Mouse (Mus musculus) liver, embryonic 15.5 days (tissue): ENCODE measurements around the gene Cd180. TPM values are rescaled to one million over a fixed set of nuclear protein-coding genes. Genes with fewer than 3 reads are reported as not detected.
"Not testable (repeated sequence)": the region's sequence is repeated elsewhere in the genome, so short reads cannot be mapped to it uniquely, and the experiment has no call there.

Experiments
- ATAC-seq: fragments of 200-750 bp; cut with Nextera tagmentation; 2 replicates; pipeline ENCODE4 v1.8.0; 2017; ENCODE audit warnings: moderate number of reproducible peaks, mild to moderate bottlenecking, moderate library complexity; ENCODE audit not compliant: insufficient read depth
- H3K27ac ChIP-seq: fragments of 300-500 bp; sonication (generic); replicated peaks from 2 replicates; pipeline ENCODE4 v1.5.1; 2015; ENCODE audit warnings: mild to moderate bottlenecking, inconsistent platforms
- H3K27me3 ChIP-seq: fragments of 300-500 bp; sonication (generic); 2 replicates; pipeline ENCODE4 v1.6.1; 2015; ENCODE audit warnings: mild to moderate bottlenecking, inconsistent platforms
- H3K36me3 ChIP-seq: fragments of 300-500 bp; sonication (generic); replicated peaks from 2 replicates; pipeline ENCODE4 v1.6.1; 2015; ENCODE audit warnings: moderate library complexity, mild to moderate bottlenecking, inconsistent platforms
- H3K4me1 ChIP-seq: fragments of 300-500 bp; sonication (generic); replicated peaks from 2 replicates; pipeline ENCODE4 v1.6.1; 2015; ENCODE audit warnings: inconsistent platforms
- H3K4me2 ChIP-seq: fragments of 300-500 bp; sonication (generic); 2 replicates; pipeline ENCODE4 v1.6.1; 2015; ENCODE audit warnings: moderate library complexity, mild to moderate bottlenecking, inconsistent platforms
- H3K4me3 ChIP-seq: fragments of 300-500 bp; sonication (generic); replicated peaks from 2 replicates; pipeline ENCODE4 v1.5.1; 2015; ENCODE audit warnings: mild to moderate bottlenecking, inconsistent platforms
- H3K9ac ChIP-seq: fragments of 300-500 bp; sonication (generic); 2 replicates; pipeline ENCODE4 v1.6.1; 2015; ENCODE audit warnings: moderate library complexity, mild to moderate bottlenecking, inconsistent platforms
- H3K9me3 ChIP-seq: fragments of 300-500 bp; sonication (generic); replicated peaks from 2 replicates; pipeline ENCODE4 v1.6.1; 2016; ENCODE audit warnings: inconsistent platforms
- whole genome bisulfite sequencing: fragments of 180-500 bp; shearing (Covaris S2); methylation state at CpG from one replicate; pipeline ENCODE4 v1.1.7; 2015; ENCODE audit warnings: mixed read lengths; ENCODE audit not compliant: insufficient replicate concordance; 5-methylcytosine and 5-hydroxymethylcytosine counted together
- polyA plus RNA-seq: library from polyadenylated mRNA; unstranded; fragments of >200 nt; fragmentation: Nextera tagmentation; extraction: Ambion mirVana; gene quantifications from 2 replicates; pipeline ENCODE4 v1.2.1, GENCODE M21; 2015

The Cd180 gene
- polyA plus RNA-seq, 1 experiment from 2014 or later, result 0.78 TPM

DNA sequence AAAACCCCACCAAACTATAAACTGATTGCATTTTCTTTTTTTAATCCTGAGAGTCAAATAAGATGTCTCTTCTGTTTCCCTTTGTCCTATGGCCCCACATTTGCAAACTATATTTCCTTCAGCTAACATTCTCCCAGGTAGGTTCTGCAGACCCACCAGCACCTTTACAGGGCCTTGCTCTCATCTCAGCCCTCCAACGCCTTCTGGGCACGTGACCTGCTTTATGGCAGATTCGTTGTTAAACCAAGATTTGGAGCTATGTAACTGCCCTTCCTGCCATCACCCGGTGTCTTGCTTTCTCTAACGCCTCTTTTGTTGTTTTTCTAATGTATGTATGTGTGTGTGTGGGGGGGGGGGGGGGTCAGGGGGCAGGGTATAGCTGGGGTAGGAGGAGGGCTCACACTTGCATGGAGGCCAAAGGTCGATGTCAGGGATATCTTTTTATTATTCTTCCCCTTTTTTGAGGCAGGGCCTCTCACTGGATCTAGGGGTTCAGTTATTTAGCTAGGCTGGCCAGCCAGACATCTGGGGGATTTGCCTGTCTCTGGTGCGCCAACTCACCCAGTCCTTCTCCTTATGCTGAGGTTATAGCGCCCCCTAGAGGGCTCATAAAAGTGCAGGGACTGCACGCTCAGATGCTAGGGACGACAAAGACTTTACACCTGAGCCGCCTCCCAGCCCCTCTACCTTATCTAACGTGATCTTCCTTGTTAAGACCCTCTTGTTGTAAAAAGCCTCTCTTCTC lies 28.3 kb upstream of the Cd180 start:
- peaks cover 11% of the 10 kb centered on the region for H3K27me3 ChIP-seq
- no peak overlapping the region for H3K27ac ChIP-seq
- no peaks in the 10 kb centered on the region for H3K36me3 ChIP-seq
- H3K4me2 ChIP-seq, result peak overlapping the region; percentile 48
- no peaks in the 10 kb centered on the region for H3K9me3 ChIP-seq
- H3K4me1 ChIP-seq, result 0 out of 2 replicates have a peak, but pooled peaks cover 9% of the 10 kb centered on the region
- 14% methylated on average over 12 of the region's 12 CpGs for WGBS
- no peak overlapping the region for H3K9ac ChIP-seq
- peak overlapping the region; percentile 17 for H3K4me3 ChIP-seq
- peak; percentile 33; the same call in 1 of the 2 replicates for ATAC-seq

- Histone ChIP-seq H3K4me2 (peak overlapping the region; percentile 48), H3K4me1 (0 out of 2 replicates have a peak, but pooled peaks cover 9% of the 10 kb centered on the region), H3K9ac (no peak overlapping the region), H3K36me3 (no peaks in the 10 kb centered on the region), H3K9me3 (no peaks in the 10 kb centered on the region), H3K27me3 (peaks cover 11% of the 10 kb centered on the region), H3K4me3 (peak overlapping the region; percentile 17), H3K27ac (no peak overlapping the region; the same call in 1 of the 2 replicates)
- ATAC-seq, result peak; percentile 50
- WGBS, result 12% methylated on average over 18 of the region's 18 CpGs
These were observed 27.6 kb upstream of the Cd180 start for GRCm38 (mm10) chr13:102665588-102666232.

GRCm38 (mm10) chr13:102666233-102666614 lies 27.1 kb upstream of the Cd180 start:
- no peaks in the 10 kb centered on the region for H3K36me3 ChIP-seq
- peaks cover 11% of the 10 kb centered on the region for H3K27me3 ChIP-seq
- no peak for ATAC-seq
- 20% methylated on average over 12 of the region's 12 CpGs for WGBS
- H3K27ac ChIP-seq, result no peak overlapping the region; the same call in 1 of the 2 replicates
- no peaks in the 10 kb centered on the region for H3K9me3 ChIP-seq
- H3K4me2 ChIP-seq, result peak overlapping the region; percentile 48
- no peak overlapping the region for H3K4me3 ChIP-seq
- no peak overlapping the region for H3K9ac ChIP-seq
- 0 out of 2 replicates have a peak, but pooled peaks cover 9% of the 10 kb centered on the region for H3K4me1 ChIP-seq

DNA sequence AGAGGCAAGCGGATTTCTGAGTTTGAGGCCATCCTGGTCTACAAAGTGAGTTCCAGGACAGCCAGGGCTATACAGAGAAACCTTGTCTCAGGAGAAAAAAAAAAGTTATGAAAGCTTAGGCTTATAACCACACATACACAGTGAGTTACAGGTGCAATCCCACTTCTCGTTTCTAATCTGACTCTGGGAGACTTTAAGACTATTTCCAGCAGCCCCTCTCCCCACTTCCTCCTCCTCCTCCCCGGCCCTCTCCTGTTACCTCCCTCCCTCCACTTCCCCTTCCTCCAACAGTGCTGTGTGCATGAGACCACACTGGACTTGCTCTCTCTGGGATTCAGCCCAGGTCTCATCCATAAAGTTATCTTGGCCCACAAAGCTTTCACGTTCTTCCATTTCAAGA lies 26.6 kb upstream of the Cd180 start:
- Histone ChIP-seq H3K27ac (no peak overlapping the region), H3K9me3 (no peaks in the 10 kb centered on the region), H3K4me1 (0 out of 2 replicates have a peak, but pooled peaks cover 9% of the 10 kb centered on the region), H3K9ac (no peak overlapping the region), H3K4me3 (no peak overlapping the region), H3K4me2 (no peak overlapping the region), H3K36me3 (no peaks in the 10 kb centered on the region), H3K27me3 (peaks cover 11% of the 10 kb centered on the region)
- WGBS, result 23% methylated on average over 4 of the region's 4 CpGs
- ATAC-seq, result no peak

- 0 out of 2 replicates have a peak, but pooled peaks cover 9% of the 10 kb centered on the region for H3K4me1 ChIP-seq
- H3K9ac ChIP-seq, result no peak overlapping the region
- 60% methylated on average over 4 of the region's 4 CpGs for WGBS
- no peak overlapping the region for H3K27ac ChIP-seq
- H3K27me3 ChIP-seq, result peaks cover 11% of the 10 kb centered on the region
- no peaks in the 10 kb centered on the region for H3K9me3 ChIP-seq
- H3K4me2 ChIP-seq, result no peak overlapping the region
- ATAC-seq, result no peak
- H3K36me3 ChIP-seq, result no peaks in the 10 kb centered on the region
- no peak overlapping the region for H3K4me3 ChIP-seq
These were observed 26.0 kb upstream of the Cd180 start for GRCm38 (mm10) chr13:102667401-102667800.

DNA sequence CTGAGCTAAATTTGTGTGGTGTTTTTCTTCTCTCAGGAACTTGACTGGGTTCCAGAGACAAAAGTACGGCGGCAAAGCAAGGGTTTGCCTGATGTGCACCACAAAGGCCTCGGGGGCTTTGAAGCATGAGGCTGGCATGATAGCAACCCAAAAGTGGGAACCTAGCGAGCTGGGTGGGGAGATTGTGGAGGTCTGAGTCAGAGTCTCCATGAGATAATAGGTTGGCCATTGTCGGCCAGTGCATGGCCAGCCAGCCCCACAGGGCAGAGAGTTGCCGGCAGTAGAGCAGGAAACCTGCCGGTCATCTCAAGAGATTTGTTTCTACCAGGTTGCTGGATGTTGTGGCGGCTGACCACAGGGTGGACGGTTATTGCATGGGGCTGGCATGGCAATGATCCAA lies 25.5 kb upstream of the Cd180 start:
- no peak for ATAC-seq
- Histone ChIP-seq H3K9me3 (no peaks in the 10 kb centered on the region), H3K4me3 (no peak overlapping the region), H3K27me3 (peaks cover 11% of the 10 kb centered on the region), H3K36me3 (no peaks in the 10 kb centered on the region), H3K27ac (no peak overlapping the region), H3K9ac (no peak overlapping the region), H3K4me2 (no peak overlapping the region), H3K4me1 (0 out of 2 replicates have a peak, but pooled peaks cover 9% of the 10 kb centered on the region)
- 36% methylated on average over 9 of the region's 9 CpGs for WGBS

DNA sequence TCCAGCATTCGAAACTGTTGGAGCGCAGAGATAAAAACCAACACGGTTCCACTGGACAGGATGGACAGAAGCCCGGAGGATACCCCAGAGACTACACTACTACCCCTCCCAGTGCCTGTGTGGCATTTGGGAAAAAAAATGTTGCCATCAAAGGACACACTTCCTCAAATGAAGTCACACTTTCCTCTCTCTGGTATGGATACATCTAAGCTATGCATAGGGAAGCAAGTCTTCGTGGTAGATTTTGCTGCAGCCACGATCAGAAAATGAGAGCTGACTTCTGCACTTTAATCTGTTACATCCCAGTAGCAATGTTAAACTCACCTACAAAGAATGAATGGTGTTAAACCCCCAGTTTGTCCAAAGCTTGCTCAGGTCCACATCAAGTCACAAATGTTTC lies 24.4 kb upstream of the Cd180 start:
- Histone ChIP-seq H3K9me3 (no peaks in the 10 kb centered on the region), H3K9ac (no peak overlapping the region), H3K27ac (no peak overlapping the region), H3K36me3 (no peaks in the 10 kb centered on the region), H3K27me3 (peaks cover 11% of the 10 kb centered on the region), H3K4me3 (no peak overlapping the region), H3K4me2 (no peak overlapping the region), H3K4me1 (0 out of 2 replicates have a peak, but pooled peaks cover 9% of the 10 kb centered on the region)
- WGBS, result 41% methylated on average over 6 of the region's 6 CpGs
- ATAC-seq, result no peak

DNA sequence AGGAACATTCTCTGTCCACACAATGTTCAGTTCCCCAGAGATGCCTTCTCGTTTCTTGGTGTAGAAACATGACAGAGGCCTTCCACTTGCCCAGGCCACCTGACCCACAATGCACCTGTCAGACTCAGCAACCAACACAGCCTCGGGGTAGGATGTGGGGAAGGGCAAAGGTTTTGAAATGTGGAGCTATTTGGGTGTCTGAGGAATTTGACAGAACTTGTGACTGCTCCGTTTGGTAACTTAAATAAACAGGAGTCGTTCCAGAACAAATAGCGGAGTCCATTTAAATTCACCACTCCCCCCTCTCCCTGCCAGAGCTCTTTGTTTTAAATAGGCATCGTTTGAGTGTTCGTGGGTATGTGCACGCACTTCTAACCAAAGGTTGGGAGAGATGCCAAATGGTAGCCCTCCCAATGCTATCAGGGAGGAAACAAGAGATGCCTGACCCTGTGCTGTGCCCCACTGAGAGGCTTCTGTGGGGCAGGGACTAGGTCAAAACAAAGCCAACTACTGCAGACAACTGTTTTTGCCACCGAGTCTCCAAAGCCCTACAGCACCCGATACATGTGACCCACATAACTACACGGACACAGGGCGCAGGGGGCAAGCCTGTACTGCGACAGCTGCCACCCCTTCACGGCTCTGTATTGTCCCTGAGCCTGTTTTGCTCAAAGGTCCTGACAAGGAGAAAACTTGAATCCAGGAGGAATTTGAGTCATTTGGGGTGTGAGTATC lies 23.7 kb upstream of the Cd180 start:
- no peak overlapping the region for H3K4me3 ChIP-seq
- no peak overlapping the region for H3K9ac ChIP-seq
- H3K4me1 ChIP-seq, result 0 out of 2 replicates have a peak, but pooled peaks cover 9% of the 10 kb centered on the region
- H3K4me2 ChIP-seq, result no peak overlapping the region
- H3K9me3 ChIP-seq, result no peaks in the 10 kb centered on the region
- 38% methylated on average over 14 of the region's 14 CpGs for WGBS
- H3K36me3 ChIP-seq, result no peaks in the 10 kb centered on the region
- ATAC-seq, result no peak
- H3K27me3 ChIP-seq, result peaks cover 11% of the 10 kb centered on the region
- H3K27ac ChIP-seq, result no peak overlapping the region

GRCm38 (mm10) chr13:102670503-102670902 lies 22.9 kb upstream of the Cd180 start:
- no peak for ATAC-seq
- H3K27ac ChIP-seq, result no peak overlapping the region
- H3K4me1 ChIP-seq, result 0 out of 2 replicates have a peak, but pooled peaks cover 7% of the 10 kb centered on the region
- WGBS, result 67% methylated on average over 7 of the region's 7 CpGs
- H3K4me2 ChIP-seq, result no peak overlapping the region
- H3K36me3 ChIP-seq, result no peaks in the 10 kb centered on the region
- no peak overlapping the region for H3K4me3 ChIP-seq
- no peaks in the 10 kb centered on the region for H3K9me3 ChIP-seq
- peaks cover 7% of the 10 kb centered on the region for H3K27me3 ChIP-seq
- no peak overlapping the region for H3K9ac ChIP-seq

GRCm38 (mm10) chr13:102674083-102674482 lies 19.3 kb upstream of the Cd180 start:
- WGBS, result 71% methylated on average over 3 of the region's 3 CpGs
- ATAC-seq, result no peak
- Histone ChIP-seq H3K9me3 (no peaks in the 10 kb centered on the region), H3K27ac (no peak overlapping the region), H3K27me3 (no peaks in the 10 kb centered on the region), H3K4me3 (no peak overlapping the region), H3K9ac (no peak overlapping the region), H3K4me1 (no peaks in the 10 kb centered on the region), H3K36me3 (no peaks in the 10 kb centered on the region), H3K4me2 (no peak overlapping the region)

- H3K36me3 ChIP-seq, H3K9ac ChIP-seq, ATAC-seq, H3K9me3 ChIP-seq, H3K27me3 ChIP-seq, H3K4me3 ChIP-seq, H3K27ac ChIP-seq, H3K4me2 ChIP-seq, H3K4me1 ChIP-seq: not testable (repeated sequence)
- WGBS, result 44% methylated on average over 4 of the region's 4 CpGs
These were observed 15.8 kb upstream of the Cd180 start for GRCm38 (mm10) chr13:102677602-102678001.
